Mouse (Mus musculus): ENCODE measurements around the gene Dlx4. TPM values are rescaled to one million over a fixed set of nuclear protein-coding genes. Genes with fewer than 3 reads are reported as not detected.

Dlx4 gene
- total and polyA plus RNA-seq, 3 experiments, result 0.04 TPM; not detected in 2

GRCm38 (mm10) chr11:95119990-95120632, 26.0 kb downstream of the Dlx4 start, which contains the start of gene Dlx3:
Dlx3 (plus strand) TSS chr11:95120119.
- Histone ChIP-seq H3K79me2 (replicated peaks; ENCODE audit: control insufficient read depth, insufficient read depth, low read length) (no peaks in the 10 kb centered on the region), H3K27me3 (ENCODE audit: control insufficient read depth, insufficient read depth, low read length) (peaks cover 25% of the 10 kb centered on the region), H3K36me3 (ENCODE audit: control insufficient read depth, insufficient read depth, low read length) (no peaks in the 10 kb centered on the region), H3K4me1 (ENCODE audit: control insufficient read depth, insufficient read depth, low read length) (peaks cover 1% of the 10 kb centered on the region; the same call in 1 of the 2 replicates), H3K27ac (no peak within 1 kb of the TSS), H3K9ac (ENCODE audit: low read depth, low read length) (no peak within 1 kb of the TSS), H3K4me3 (no peak within 1 kb of the TSS)
- intact Hi-C loops (cut with DNase I), result loop anchor here (5.0 to 10.0 kb wide), 2 partner anchors 182 to 275 kb away; no protein-coding TSS in a partner anchor
- no peak for TF ChIP-seq POLR2A (IDR thresholded peaks at IDR 0.05; ENCODE audit: insufficient read depth, low read depth, low read length)
- no peak for TF ChIP-seq CTCF (IDR thresholded peaks at IDR 0.05)
- TF ChIP-seq EP300 (IDR thresholded peaks at IDR 0.05; ENCODE audit: insufficient read depth, low read depth, low read length), result no peak
- DNase-seq, result no peak
- 3% methylated on average over 55 of the region's 55 CpGs for WGBS

GRCm38 (mm10) chr11:95118505-95118904, 27.6 kb downstream of the Dlx4 start:
- no peak overlapping the region for H3K9ac ChIP-seq (ENCODE audit: low read depth, low read length)
- TF ChIP-seq EP300 (IDR thresholded peaks at IDR 0.05; ENCODE audit: insufficient read depth, low read depth, low read length) (peak; percentile 74; the same call in 1 of the 2 replicates), CTCF (IDR thresholded peaks at IDR 0.05) (peak; percentile 88), POLR2A (IDR thresholded peaks at IDR 0.05; ENCODE audit: insufficient read depth, low read depth, low read length) (no peak)
- DNase-seq, result peak; percentile 51 to 84
- peaks cover 19% of the 10 kb centered on the region for H3K27me3 ChIP-seq (ENCODE audit: control insufficient read depth, insufficient read depth, low read length)
- H3K27ac ChIP-seq, result no peak overlapping the region
- 3% methylated on average over 8 of the region's 8 CpGs for WGBS
- H3K79me2 ChIP-seq (replicated peaks; ENCODE audit: control insufficient read depth, insufficient read depth, low read length), result no peaks in the 10 kb centered on the region
- H3K4me1 ChIP-seq (ENCODE audit: control insufficient read depth, insufficient read depth, low read length), result peaks cover 1% of the 10 kb centered on the region; the same call in 1 of the 2 replicates
- H3K4me3 ChIP-seq, result no peak overlapping the region
- H3K36me3 ChIP-seq (ENCODE audit: control insufficient read depth, insufficient read depth, low read length), result no peaks in the 10 kb centered on the region
- intact Hi-C loops (cut with DNase I), result loop anchor here (5.0 to 10.0 kb wide), 2 partner anchors 184 to 276 kb away; no protein-coding TSS in a partner anchor

DNA sequence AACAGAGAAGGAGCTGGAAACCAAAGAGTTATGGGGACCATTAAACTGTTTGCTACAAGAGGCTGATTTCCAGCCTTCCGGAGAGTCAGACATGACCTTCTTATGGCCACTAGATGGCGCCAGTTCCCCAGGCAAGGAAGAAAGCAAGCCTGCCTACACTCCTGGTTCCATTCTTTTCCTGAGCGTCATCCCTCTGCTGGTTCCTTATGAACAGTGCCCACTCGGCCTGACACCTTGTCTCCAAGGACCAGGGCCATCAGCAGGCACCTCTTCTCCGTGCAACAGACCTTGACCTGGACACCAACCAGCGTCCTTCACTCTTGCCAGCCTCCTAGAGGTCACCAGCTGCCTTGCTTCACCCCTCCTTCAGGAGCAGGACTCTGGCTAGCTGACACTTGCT, 29.0 kb downstream of the Dlx4 start:
- no peak overlapping the region for H3K4me3 ChIP-seq
- peaks cover 17% of the 10 kb centered on the region for H3K27me3 ChIP-seq (ENCODE audit: control insufficient read depth, insufficient read depth, low read length)
- H3K36me3 ChIP-seq (ENCODE audit: control insufficient read depth, insufficient read depth, low read length), result no peaks in the 10 kb centered on the region
- TF ChIP-seq CTCF (IDR thresholded peaks at IDR 0.05), result peak; percentile 99
- no peak for TF ChIP-seq POLR2A (IDR thresholded peaks at IDR 0.05; ENCODE audit: insufficient read depth, low read depth, low read length)
- peak; percentile 87; the same call in 1 of the 2 replicates for TF ChIP-seq EP300 (IDR thresholded peaks at IDR 0.05; ENCODE audit: insufficient read depth, low read depth, low read length)
- H3K4me1 ChIP-seq (ENCODE audit: control insufficient read depth, insufficient read depth, low read length), result peaks cover 1% of the 10 kb centered on the region; the same call in 1 of the 2 replicates
- H3K9ac ChIP-seq (ENCODE audit: low read depth, low read length), result no peak overlapping the region
- DNase-seq, result peak; percentile 66 to 67
- WGBS, result 4% methylated on average over 6 of the region's 6 CpGs
- no peaks in the 10 kb centered on the region for H3K79me2 ChIP-seq (replicated peaks; ENCODE audit: control insufficient read depth, insufficient read depth, low read length)
- H3K27ac ChIP-seq, result no peak overlapping the region
- intact Hi-C loops (cut with DNase I), result loop anchor here (1.0 to 10.0 kb wide), 5 partner anchors 115 to 404 kb away; no protein-coding TSS in a partner anchor

- no peak for TF ChIP-seq EP300 (IDR thresholded peaks at IDR 0.05; ENCODE audit: insufficient read depth, low read depth, low read length)
- TF ChIP-seq CTCF (IDR thresholded peaks at IDR 0.05), result no peak
- no peak for TF ChIP-seq POLR2A (IDR thresholded peaks at IDR 0.05; ENCODE audit: insufficient read depth, low read depth, low read length)
- intact Hi-C loops (cut with DNase I), result loop anchor here (10.0 kb wide), 1 partner anchor 285 kb away; no protein-coding TSS in a partner anchor
Observed at GRCm38 (mm10) chr11:95110081-95110480, 36.0 kb downstream of the Dlx4 start.

DNA sequence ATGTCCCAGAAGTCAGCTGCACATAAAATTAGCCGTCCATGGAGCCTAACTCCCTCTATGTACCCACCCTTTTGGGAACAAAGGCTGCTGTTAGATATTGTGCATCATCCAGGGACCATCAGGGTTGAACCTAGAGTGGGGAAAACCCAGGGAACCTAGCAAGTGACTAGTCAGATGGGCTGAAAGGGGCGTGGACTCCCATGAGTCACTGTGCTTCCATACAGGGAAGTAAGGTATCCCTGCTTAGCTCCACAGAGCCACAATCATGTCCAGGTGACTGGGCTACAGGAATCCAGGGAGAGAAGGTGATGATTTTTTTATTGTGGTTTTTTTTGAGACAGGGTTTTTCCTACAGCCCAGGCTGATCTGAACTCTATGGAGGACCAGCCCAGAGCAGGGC, 37.1 kb downstream of the Dlx4 start:
- no peak overlapping the region for H3K9ac ChIP-seq (ENCODE audit: low read depth, low read length)
- H3K27me3 ChIP-seq (ENCODE audit: control insufficient read depth, insufficient read depth, low read length), result no peaks in the 10 kb centered on the region
- H3K4me1 ChIP-seq (ENCODE audit: control insufficient read depth, insufficient read depth, low read length), result peaks cover 5% of the 10 kb centered on the region
- intact Hi-C loops (cut with DNase I), result no loop called here
- 86% methylated on average over 2 of the region's 2 CpGs for WGBS
- no peaks in the 10 kb centered on the region for H3K79me2 ChIP-seq (replicated peaks; ENCODE audit: control insufficient read depth, insufficient read depth, low read length)
- no peaks in the 10 kb centered on the region for H3K36me3 ChIP-seq (ENCODE audit: control insufficient read depth, insufficient read depth, low read length)
- no peak overlapping the region for H3K27ac ChIP-seq
- DNase-seq, result no peak
- no peak overlapping the region for H3K4me3 ChIP-seq
- TF ChIP-seq POLR2A (IDR thresholded peaks at IDR 0.05; ENCODE audit: insufficient read depth, low read depth, low read length), result no peak
- TF ChIP-seq CTCF (IDR thresholded peaks at IDR 0.05), result no peak
- TF ChIP-seq EP300 (IDR thresholded peaks at IDR 0.05; ENCODE audit: insufficient read depth, low read depth, low read length), result no peak

More at GRCm38 (mm10) chr11:95110081-95110480, 36.0 kb downstream of the Dlx4 start:
- H3K4me3 ChIP-seq, result no peak overlapping the region
- DNase-seq, result no peak
- H3K27ac ChIP-seq, result no peak overlapping the region
- no peaks in the 10 kb centered on the region for H3K27me3 ChIP-seq (ENCODE audit: control insufficient read depth, insufficient read depth, low read length)
- H3K4me1 ChIP-seq (ENCODE audit: control insufficient read depth, insufficient read depth, low read length), result peaks cover 2% of the 10 kb centered on the region
- H3K36me3 ChIP-seq (ENCODE audit: control insufficient read depth, insufficient read depth, low read length), result no peaks in the 10 kb centered on the region
- 84% methylated on average over 7 of the region's 7 CpGs for WGBS
- H3K9ac ChIP-seq (ENCODE audit: low read depth, low read length), result no peak overlapping the region
- no peaks in the 10 kb centered on the region for H3K79me2 ChIP-seq (replicated peaks; ENCODE audit: control insufficient read depth, insufficient read depth, low read length)

Measured in heart, adult 2 months (tissue).